Mouse (Mus musculus): ENCODE results near the gene Slit3. TPM values are rescaled to one million over a fixed set of nuclear protein-coding genes. Genes with fewer than 3 reads are reported as not detected.

The Slit3 gene
- total and polyA plus RNA-seq, 3 experiments: 0.55 to 4.8 (median 2.8) TPM

- dilution Hi-C loops (cut with MboI; ENCODE audit: extremely low pct_ligation_motif_present, extremely low pct_unique_long_range_greater_than_20kb, low sequenced_read_pairs): no loop called here
- H3K27ac ChIP-seq (ENCODE audit: insufficient read depth, low read depth): no peak overlapping the region
- peaks cover 6% of the 10 kb centered on the region for H3K27me3 ChIP-seq (replicated peaks)
- TF ChIP-seq IRF4 (IDR thresholded peaks at IDR 0.05; ENCODE audit: low read depth, low read length) (no peak), CHD1 (IDR thresholded peaks at IDR 0.05; ENCODE audit: low read depth, low read length) (no peak), ZKSCAN1 (IDR thresholded peaks at IDR 0.05; ENCODE audit: borderline replicate concordance, low read depth, low read length) (no peak), POLR2AphosphoS2 (IDR thresholded peaks at IDR 0.05; ENCODE audit: low read depth, low read length) (no peak), RCOR1 (conservative IDR thresholded peaks at IDR 0.05; ENCODE audit: low read depth, low read length) (no peak)
- H3K36me3 ChIP-seq (replicated peaks in 1 of 2; ENCODE audit: control insufficient read depth in 1 of 2, insufficient read depth in 1 of 2, low read length in 1 of 2): no peaks in the 10 kb centered on the region
- peaks cover 0 to 31% of the 10 kb centered on the region in 2 experiments; a peak in 2 of 4 replicates for H3K4me1 ChIP-seq (ENCODE audit: control insufficient read depth in 1 of 2, insufficient read depth in 2 of 2)
- no peaks in the 10 kb centered on the region for H3K79me2 ChIP-seq (replicated peaks; ENCODE audit: control insufficient read depth, extremely low read depth, insufficient read depth, poor library complexity, severe bottlenecking)
- DNase-seq (ENCODE audit: extremely low read depth): peak; percentile 45
- peaks cover under 1% of the 10 kb centered on the region for H3K9me3 ChIP-seq (replicated peaks; ENCODE audit: low read length)
- in situ Hi-C loops (cut with MboI; ENCODE audit: low pct_ligation_motif_present, low pct_unique_long_range_greater_than_20kb, low sequenced_read_pairs): no loop called here
- H3K4me3 ChIP-seq (replicated peaks in 1 of 3; ENCODE audit: low read depth in 2 of 3, low read length in 2 of 3, poor library complexity in 1 of 3): no peak overlapping the region
- H3K4me2 ChIP-seq (ENCODE audit: insufficient read depth, low read depth, poor library complexity, severe bottlenecking): 0 out of 2 replicates have a peak overlapping the region, but pooled peaks have one; percentile 4
- H3K9ac ChIP-seq (ENCODE audit: insufficient read depth, low read depth): no peak overlapping the region
Measured at GRCm38 (mm10) chr11:35604848-35605790, 484.1 kb downstream of the Slit3 start.

GRCm38 (mm10) chr11:35607191-35607590 is 486.2 kb downstream of the Slit3 start:
- in situ Hi-C loops (cut with MboI; ENCODE audit: low pct_ligation_motif_present, low pct_unique_long_range_greater_than_20kb, low sequenced_read_pairs) (no loop called here), dilution Hi-C loops (cut with MboI; ENCODE audit: extremely low pct_ligation_motif_present, extremely low pct_unique_long_range_greater_than_20kb, low sequenced_read_pairs) (no loop called here)
- H3K27ac ChIP-seq (ENCODE audit: insufficient read depth, low read depth): no peak overlapping the region
- peaks cover 2% of the 10 kb centered on the region for H3K9me3 ChIP-seq (replicated peaks; ENCODE audit: low read length)
- H3K27me3 ChIP-seq (replicated peaks): peaks cover 8% of the 10 kb centered on the region
- H3K4me3 ChIP-seq (replicated peaks in 1 of 3; ENCODE audit: low read depth in 2 of 3, low read length in 2 of 3, poor library complexity in 1 of 3): no peak overlapping the region
- H3K36me3 ChIP-seq (replicated peaks in 1 of 2; ENCODE audit: control insufficient read depth in 1 of 2, insufficient read depth in 1 of 2, low read length in 1 of 2): no peaks in the 10 kb centered on the region
- no peak overlapping the region for H3K9ac ChIP-seq (ENCODE audit: insufficient read depth, low read depth)
- no peak for DNase-seq (ENCODE audit: extremely low read depth)
- H3K4me1 ChIP-seq (ENCODE audit: control insufficient read depth in 1 of 2, insufficient read depth in 2 of 2): peaks cover 0 to 40% of the 10 kb centered on the region in 2 experiments; a peak in 2 of 4 replicates
- no peaks in the 10 kb centered on the region for H3K79me2 ChIP-seq (replicated peaks; ENCODE audit: control insufficient read depth, extremely low read depth, insufficient read depth, poor library complexity, severe bottlenecking)
- TF ChIP-seq MXI1 (IDR thresholded peaks at IDR 0.05; ENCODE audit: low read depth, low read length): no peak
- no peak for TF ChIP-seq SMC3 (IDR thresholded peaks at IDR 0.05; ENCODE audit: low read depth, low read length)
- TF ChIP-seq JUND (conservative IDR thresholded peaks at IDR 0.05; ENCODE audit: low read depth, low read length): no peak
- H3K4me2 ChIP-seq (ENCODE audit: insufficient read depth, low read depth, poor library complexity, severe bottlenecking): no peak overlapping the region

- H3K27me3 ChIP-seq (replicated peaks): peaks cover 7% of the 10 kb centered on the region
Measured at GRCm38 (mm10) chr11:35608794-35609193, 487.8 kb downstream of the Slit3 start.

More at GRCm38 (mm10) chr11:35608794-35609193, 487.8 kb downstream of the Slit3 start:
- H3K27ac ChIP-seq (ENCODE audit: insufficient read depth, low read depth): no peak overlapping the region
- H3K4me1 ChIP-seq (ENCODE audit: control insufficient read depth in 1 of 2, insufficient read depth in 2 of 2): peaks cover 0 to 47% of the 10 kb centered on the region in 2 experiments; a peak in 2 of 4 replicates
- no peak overlapping the region for H3K4me2 ChIP-seq (ENCODE audit: insufficient read depth, low read depth, poor library complexity, severe bottlenecking)
- TF ChIP-seq EP300 (IDR thresholded peaks at IDR 0.05; ENCODE audit: low read length) (no peak), TCF12 (IDR thresholded peaks at IDR 0.05; ENCODE audit: low read depth, low read length) (peak; percentile 16; the same call in 1 of the 2 replicates), BHLHE40 (IDR thresholded peaks at IDR 0.05; ENCODE audit: low read depth, low read length) (0 out of 2 replicates have a peak, but pooled peaks have one; percentile 8), MAFK (IDR thresholded peaks at IDR 0.05; ENCODE audit: insufficient replicate concordance, low read length) (no peak), ZKSCAN1 (IDR thresholded peaks at IDR 0.05; ENCODE audit: borderline replicate concordance, low read depth, low read length) (no peak)
- in situ Hi-C loops (cut with MboI; ENCODE audit: low pct_ligation_motif_present, low pct_unique_long_range_greater_than_20kb, low sequenced_read_pairs) (no loop called here), dilution Hi-C loops (cut with MboI; ENCODE audit: extremely low pct_ligation_motif_present, extremely low pct_unique_long_range_greater_than_20kb, low sequenced_read_pairs) (no loop called here)
- no peaks in the 10 kb centered on the region for H3K79me2 ChIP-seq (replicated peaks; ENCODE audit: control insufficient read depth, extremely low read depth, insufficient read depth, poor library complexity, severe bottlenecking)
- peak; percentile 38 for DNase-seq (ENCODE audit: extremely low read depth)
- peaks cover 2% of the 10 kb centered on the region for H3K9me3 ChIP-seq (replicated peaks; ENCODE audit: low read length)
- no peak overlapping the region for H3K4me3 ChIP-seq (replicated peaks in 1 of 3; ENCODE audit: low read depth in 2 of 3, low read length in 2 of 3, poor library complexity in 1 of 3)
- H3K36me3 ChIP-seq (replicated peaks in 1 of 2; ENCODE audit: control insufficient read depth in 1 of 2, insufficient read depth in 1 of 2, low read length in 1 of 2): no peaks in the 10 kb centered on the region
- no peak overlapping the region for H3K9ac ChIP-seq (ENCODE audit: insufficient read depth, low read depth)
